Mouse (Mus musculus) stomach, postnatal 0 days (tissue): ENCODE results near the gene Mast4.

Experiments
- CTCF ChIP-seq: IDR thresholded peaks from 2 replicates; pipeline ENCODE4 v1.5.1; 2016; ENCODE audit warnings: antibody characterized with exemption, low read depth, mild to moderate bottlenecking, moderate library complexity
- EP300 ChIP-seq: optimal IDR thresholded peaks from 2 replicates; pipeline ENCODE3; 2016; ENCODE audit warnings: antibody characterized with exemption

- TF ChIP-seq CTCF (no peak), EP300 (no peak)
Observed at GRCm38 (mm10) chr13:103245431-103245830, 88.9 kb downstream of the Mast4 start.
